Mouse (Mus musculus) heart, postnatal 10 days (tissue): Measurements from ENCODE around the gene Prl2c3. TPM values are rescaled to one million over a fixed set of nuclear protein-coding genes. Genes with fewer than 3 reads are reported as not detected.
"Not testable (repeated sequence)": the region's sequence is repeated elsewhere in the genome, so short reads cannot be mapped to it uniquely, and the experiment has no call there.

Source experiments
- DNase-seq, 2 experiments: peaks; one replicate each; pipeline ENCODE4 v3.0.0; 2021
- intact Hi-C: fragments of 180-260 bp; cut with DNase I; formaldehyde crosslinking; loops from one replicate; pipeline ENCODE4 v1.15.1; 2025
- total RNA-seq, 2 experiments: library from RNA; stranded (reverse); gene quantifications; 2 replicates each; pipeline ENCODE4 v1.2.3; 2021

Prl2c3 gene
- total RNA-seq: not detected

- DNase-seq, intact Hi-C loops: not testable (repeated sequence)
Measured at GRCm38 (mm10) chr13:12799979-12800378, at the start of gene Prl2c3. Prl2c3 (minus strand) TSS chr13:12800079.

GRCm38 (mm10) chr13:12848254-12848653 lies 48.4 kb upstream of the Prl2c3 start:
- intact Hi-C loops, DNase-seq: not testable (repeated sequence)

GRCm38 (mm10) chr13:12844701-12845100 lies 44.8 kb upstream of the Prl2c3 start:
- intact Hi-C loops, DNase-seq: not testable (repeated sequence)

GRCm38 (mm10) chr13:12837546-12837945 lies 37.7 kb upstream of the Prl2c3 start:
- intact Hi-C loops, DNase-seq: not testable (repeated sequence)

DNA sequence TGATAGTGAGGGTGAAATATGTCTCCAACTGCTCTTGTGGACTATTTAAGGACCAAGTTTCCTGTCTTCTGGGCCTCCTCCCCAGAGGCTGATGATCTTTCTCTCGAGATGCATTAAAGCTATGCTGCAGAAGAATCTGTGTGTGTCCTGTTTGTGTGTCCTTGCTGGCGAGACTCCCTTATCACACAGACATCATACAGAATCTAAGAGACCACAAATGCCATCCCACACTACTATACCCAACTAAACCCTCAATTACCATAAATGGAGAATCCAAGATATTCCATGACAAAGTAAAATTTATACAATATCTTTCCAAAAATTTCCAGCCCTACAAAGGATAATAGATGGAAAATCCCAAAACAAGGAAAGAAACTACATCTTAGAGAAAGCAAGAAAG lies 31.9 kb upstream of the Prl2c3 start:
- intact Hi-C loops: no loop called here
- DNase-seq: no peak

GRCm38 (mm10) chr13:12829031-12829430 lies 29.2 kb upstream of the Prl2c3 start:
- DNase-seq: no peak
- intact Hi-C loops: no loop called here

DNA sequence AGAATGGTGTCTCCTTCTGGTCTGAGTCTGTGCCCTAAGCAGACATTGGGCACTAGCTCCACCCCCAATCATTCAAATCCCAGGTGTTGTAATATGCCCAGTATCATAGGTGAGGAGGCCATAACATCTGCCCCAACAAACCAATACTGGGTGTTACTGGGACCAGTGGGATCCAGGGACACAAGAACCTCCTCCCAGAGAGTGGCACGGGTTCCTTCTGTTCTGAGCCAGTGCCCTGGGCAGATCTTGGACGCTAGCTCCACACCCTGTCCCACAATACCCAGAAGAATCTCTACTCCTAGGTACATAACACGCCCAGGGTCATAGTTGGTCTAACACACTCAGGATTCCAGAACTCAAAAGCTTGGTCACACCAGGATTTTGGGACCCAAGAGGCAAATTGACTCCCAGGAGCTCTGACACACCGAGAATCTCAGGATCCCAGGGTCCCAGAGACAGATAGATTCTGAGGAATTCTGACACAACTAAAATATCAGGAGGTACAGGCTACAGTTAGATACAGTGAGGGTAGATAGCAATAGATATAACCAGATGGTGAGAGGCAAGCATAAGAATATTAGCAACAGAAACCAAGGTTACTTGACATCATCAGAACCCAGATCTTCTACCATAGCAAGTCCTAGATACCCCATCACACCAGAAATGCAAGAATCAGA lies 24.8 kb upstream of the Prl2c3 start:
- DNase-seq, intact Hi-C loops: not testable (repeated sequence)

GRCm38 (mm10) chr13:12813734-12814424 lies 14.0 kb upstream of the Prl2c3 start:
- DNase-seq, intact Hi-C loops: not testable (repeated sequence)

GRCm38 (mm10) chr13:12809591-12809990 lies 9.7 kb upstream of the Prl2c3 start:
- no peak for DNase-seq
- intact Hi-C loops: no loop called here

- intact Hi-C loops, DNase-seq: not testable (repeated sequence)
Measured at GRCm38 (mm10) chr13:12808793-12809512, 9.1 kb upstream of the Prl2c3 start.

GRCm38 (mm10) chr13:12806496-12806895 lies 6.6 kb upstream of the Prl2c3 start:
- DNase-seq, intact Hi-C loops: not testable (repeated sequence)

DNA sequence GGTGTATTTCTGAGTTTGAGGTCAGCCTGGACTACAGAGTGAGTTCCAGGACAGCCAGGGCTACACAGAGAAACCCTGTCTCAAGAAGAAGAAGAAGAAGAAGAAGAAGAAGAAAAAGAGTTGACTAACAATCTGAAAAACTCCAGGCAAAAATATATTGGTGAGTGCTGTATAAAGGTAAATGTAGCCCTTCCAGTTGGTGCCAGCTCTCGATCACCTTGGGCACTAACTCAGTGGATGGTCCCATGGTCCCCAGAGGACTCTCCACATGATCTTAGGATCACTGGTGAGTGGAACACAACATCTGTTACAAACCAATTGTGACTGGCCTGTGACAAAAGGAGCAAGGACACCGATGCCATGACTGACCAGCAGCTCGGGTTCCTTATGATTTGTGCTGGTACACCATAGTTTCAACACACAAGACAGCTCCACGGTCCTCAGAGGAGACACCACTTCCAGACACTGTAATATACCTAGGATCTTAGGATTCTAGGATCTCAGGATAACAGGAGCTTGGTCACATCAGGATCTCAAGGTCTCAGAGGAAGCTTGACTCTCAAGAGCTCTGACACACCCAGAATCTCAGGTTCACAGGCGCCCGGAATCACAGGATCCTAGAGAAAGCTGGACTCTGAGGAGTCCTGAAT lies 30.3 kb downstream of the Prl2c3 start:
- DNase-seq, intact Hi-C loops: not testable (repeated sequence)

Other genes starting within 250 kb of the Prl2c3 start
- 1 to 10 TPM; 1.6 to 1.8 TPM for gene Ero1lb, start 234.2 kb downstream of the Prl2c3 start, total RNA-seq
- not detected for gene Prl2c2, start 205.3 kb upstream of the Prl2c3 start, total RNA-seq